Mouse (Mus musculus) skeletal muscle tissue, postnatal 0 days (tissue): Measurements from ENCODE around the gene Gm17402. TPM values are rescaled to one million over a fixed set of nuclear protein-coding genes. Genes with fewer than 3 reads are reported as not detected.

Experiments
- polyA plus RNA-seq: library from polyadenylated mRNA; unstranded; fragments of >200 nt; fragmentation: Nextera tagmentation; extraction: Ambion mirVana; gene quantifications from 2 replicates; pipeline ENCODE4 v1.2.1, GENCODE M21; 2015

The Gm17402 gene
- not detected in 2 replicates for polyA plus RNA-seq

DNA sequence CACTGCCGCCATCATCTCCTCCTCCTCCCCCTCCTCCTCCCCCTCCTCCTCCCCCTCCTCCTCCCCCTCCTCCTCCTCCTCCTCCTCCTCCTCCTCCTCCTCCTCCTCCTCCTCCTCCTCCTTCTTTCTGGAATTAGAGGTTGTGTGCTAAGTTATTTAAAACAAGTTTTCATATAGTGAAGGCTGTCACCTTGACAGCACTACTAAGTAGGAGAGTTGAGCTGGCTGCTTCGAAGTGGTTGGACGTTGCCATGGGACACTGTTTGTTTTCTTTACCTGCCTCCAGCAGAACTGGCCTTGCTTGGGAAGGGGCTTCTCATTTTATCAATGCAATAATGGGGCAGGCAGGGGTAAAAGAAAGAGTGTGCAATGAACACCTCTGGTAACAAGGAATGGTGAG lies at the start of gene Gm17402:
TSS of gene Gm17402 (minus strand) at position 101 of the 400 bp plus-strand sequence.

DNA sequence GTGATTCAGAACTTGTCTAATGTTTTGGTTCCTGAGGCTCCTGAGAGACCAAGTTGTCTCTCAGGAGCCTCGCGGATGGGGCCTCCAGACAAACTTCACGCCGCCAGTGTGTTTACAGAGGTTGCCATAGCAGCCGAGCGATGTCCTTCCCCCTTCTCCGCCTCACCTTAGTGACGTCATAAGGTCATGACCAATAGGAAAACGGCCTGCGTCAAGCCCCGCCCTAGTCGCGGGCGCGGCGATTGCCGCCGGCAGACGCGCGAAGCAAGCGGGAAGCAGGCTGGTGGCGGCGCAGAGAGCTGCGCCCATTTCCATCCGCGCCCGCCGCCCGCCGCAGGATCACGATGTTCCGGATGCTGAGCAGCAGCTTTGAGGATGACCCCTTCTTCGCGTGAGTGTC lies 1.1 kb downstream of the Gm17402 start, which contains the start of gene Mlf1:
TSS of gene Mlf1 (plus strand) at position 226 of the 400 bp plus-strand sequence.

Other genes starting within 250 kb of the Gm17402 start
- gene Mlf1, start 1.1 kb downstream of the Gm17402 start, polyA plus RNA-seq, result 765 and 831 TPM in 2 replicates
- gene Gfm1, start 54.9 kb upstream of the Gm17402 start, polyA plus RNA-seq, result 48.6 and 49.9 TPM in 2 replicates
- 39.5 and 40.7 TPM in 2 replicates for gene Lxn, start 88.8 kb upstream of the Gm17402 start, polyA plus RNA-seq
- 4.6 and 8.2 TPM in 2 replicates for gene Rarres1, start 140.4 kb upstream of the Gm17402 start, polyA plus RNA-seq
- 18.8 and 23.9 TPM in 2 replicates for gene Mfsd1, start 207.6 kb upstream of the Gm17402 start, polyA plus RNA-seq